Mouse (Mus musculus): ENCODE data around the gene Cd7.

GRCm38 (mm10) chr11:121064197-121064596 is 25.0 kb upstream of the Cd7 start:
- TF ChIP-seq MAFK (IDR thresholded peaks at IDR 0.05; ENCODE audit: insufficient read depth, low read depth, low read length) (no peak), HCFC1 (IDR thresholded peaks at IDR 0.05; ENCODE audit: borderline replicate concordance, insufficient read depth, low read length) (no peak), CHD2 (IDR thresholded peaks at IDR 0.05; ENCODE audit: low read depth, low read length) (no peak), ZC3H11A (IDR thresholded peaks at IDR 0.05; ENCODE audit: borderline replicate concordance, low read depth, low read length) (no peak)

Measured in ES-E14 (cell line).